Mouse (Mus musculus) heart, adult 2 months (tissue): Measurements from ENCODE around the gene Eri2. TPM values are rescaled to one million over a fixed set of nuclear protein-coding genes. Genes with fewer than 3 reads are reported as not detected.

Experiments
- DNase-seq, 2 experiments: peaks; one replicate each; pipeline ENCODE4 v3.0.0; 2021
- H3K27ac ChIP-seq: fragments of 200-600 bp; 2 replicates; pipeline ENCODE4 v1.8.1; 2022
- H3K27me3 ChIP-seq: fragments of 200-500 bp; 2 replicates; pipeline ENCODE4 v1.6.1; 2012; ENCODE audit warnings: mild to moderate bottlenecking, low read length, inconsistent platforms, mixed read lengths; ENCODE audit not compliant: control insufficient read depth, insufficient read depth
- H3K36me3 ChIP-seq: fragments of 200-500 bp; 2 replicates; pipeline ENCODE4 v1.6.1; 2012; ENCODE audit warnings: low read length, inconsistent platforms; ENCODE audit not compliant: control insufficient read depth, insufficient read depth
- H3K4me1 ChIP-seq: fragments of 200-500 bp; 2 replicates; pipeline ENCODE4 v1.6.1; 2011; ENCODE audit warnings: low read length; ENCODE audit not compliant: control insufficient read depth, insufficient read depth
- H3K4me3 ChIP-seq: fragments of 200-600 bp; 2 replicates; pipeline ENCODE4 v1.8.1; 2022
- H3K79me2 ChIP-seq: fragments of 200-500 bp; replicated peaks from 2 replicates; pipeline ENCODE4 v1.6.1; 2012; ENCODE audit warnings: mild to moderate bottlenecking, inconsistent platforms, low read length, moderate library complexity, mixed read lengths; ENCODE audit not compliant: control insufficient read depth, insufficient read depth
- H3K9ac ChIP-seq: fragments of 200-500 bp; 2 replicates; pipeline ENCODE4 v1.6.1; 2012; ENCODE audit warnings: low read depth, mild to moderate bottlenecking, control low read depth, inconsistent platforms, low read length, mixed read lengths
- CTCF ChIP-seq: fragments of 200-600 bp; IDR thresholded peaks from 2 replicates; pipeline ENCODE4 v1.8.1; 2022; ENCODE audit warnings: antibody characterized with exemption, mild to moderate bottlenecking, moderate library complexity
- EP300 ChIP-seq: fragments of 200-500 bp; IDR thresholded peaks from 2 replicates; pipeline ENCODE4 v1.6.1; 2011; ENCODE audit warnings: low read depth, low read length, control low read depth; ENCODE audit not compliant: insufficient read depth
- POLR2A ChIP-seq: fragments of 200-500 bp; IDR thresholded peaks from 2 replicates; pipeline ENCODE4 v1.6.1; 2011; ENCODE audit warnings: mild to moderate bottlenecking, low read depth, low read length, control low read depth; ENCODE audit not compliant: insufficient read depth
- WGBS: fragments of 180-500 bp; shearing (Covaris S2); methylation state at CpG from one replicate; pipeline ENCODE4 v1.1.7; 2018; 5-methylcytosine and 5-hydroxymethylcytosine counted together
- intact Hi-C: fragments of 180-260 bp; cut with DNase I; formaldehyde crosslinking; loops from one replicate; pipeline ENCODE4 v1.15.1; 2025
- long read RNA-seq: library from polyadenylated mRNA; stranded (forward); transcript quantifications from one replicate; pipeline ENCODE4 v2.0.0, GENCODE M21; 2021
- polyA plus RNA-seq: library from polyadenylated mRNA; depleted of rRNA; stranded (reverse); fragments of >200 nt; gene quantifications from 2 replicates; pipeline ENCODE4 v1.2.3, GENCODE M21; 2012; rRNA removed
- total RNA-seq, 2 experiments: library from RNA; stranded (reverse); gene quantifications; 2 replicates each; pipeline ENCODE4 v1.2.3; 2021

Eri2 gene
- total RNA-seq (1 to 10 TPM; 1.7 TPM), polyA plus RNA-seq (0.92 and 1.4 TPM in 2 replicates)
- long read RNA-seq, partial matches to known transcripts = 0 of 2 reads
- long read RNA-seq, other reads (novel, unspliced or antisense) = 1 of 2 reads

DNA sequence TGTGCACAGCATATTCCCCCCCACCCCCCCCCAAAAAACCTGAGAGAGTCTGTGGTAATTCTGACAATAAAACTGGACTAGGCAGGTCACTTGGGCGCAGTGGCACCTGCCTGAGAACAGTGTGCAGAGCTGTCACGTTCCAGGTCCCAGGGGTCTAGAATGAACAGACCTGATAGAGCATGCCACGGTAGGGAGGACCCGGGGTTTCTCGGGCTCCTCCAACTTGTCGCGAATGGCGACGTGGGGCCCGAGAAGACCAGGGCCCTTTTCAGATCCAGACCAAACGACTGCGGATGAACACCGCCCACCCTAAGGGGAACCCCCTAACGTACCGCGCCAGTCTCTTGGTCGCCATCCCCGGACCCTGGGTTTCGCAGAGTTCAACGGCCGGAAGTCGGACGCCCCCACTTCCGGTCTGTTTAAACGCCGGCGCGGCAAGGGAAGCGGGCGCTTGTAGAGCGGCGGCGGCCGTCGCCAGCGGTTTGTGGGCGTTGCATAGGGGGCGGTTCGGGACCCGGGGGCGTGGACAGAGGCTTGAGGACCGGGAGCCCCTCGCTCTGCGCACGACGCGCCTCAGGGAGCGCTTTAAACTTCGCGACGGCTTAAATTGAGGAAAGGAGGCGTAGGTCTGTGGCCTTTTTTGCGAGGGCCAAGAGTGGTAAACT lies at the start of gene Eri2, which contains the start of gene Rexo5:
Gene Eri2 (minus strand): TSS at position 473 of the 665 bp plus-strand sequence.
Gene Rexo5 (plus strand): TSS at position 421 of the 665 bp plus-strand sequence.
- peak within 1 kb of the TSS; percentile 67 for H3K4me3 ChIP-seq

GRCm38 (mm10) chr7:119841820-119842449 lies 48.1 kb upstream of the Eri2 start:
- intact Hi-C loops = loop anchor here (10.0 kb wide), 1 partner anchor 483 kb away; the partner anchor contains the start of gene Abca15
- Histone ChIP-seq H3K9ac (no peak overlapping the region), H3K4me1 (no peaks in the 10 kb centered on the region), H3K27ac (no peak overlapping the region), H3K79me2 (no peaks in the 10 kb centered on the region), H3K4me3 (no peak overlapping the region), H3K36me3 (no peaks in the 10 kb centered on the region), H3K27me3 (no peaks in the 10 kb centered on the region)
- 92% methylated on average over 4 of the region's 4 CpGs for WGBS
- DNase-seq = no peak
- TF ChIP-seq EP300 = no peak

More for the DNA sequence above, at the start of gene Eri2, which contains the start of gene Rexo5:
- H3K9ac ChIP-seq = peak within 1 kb of the TSS; percentile 81
- WGBS = under 1% methylated on average over 53 of the region's 53 CpGs
- peak; percentile 88 for DNase-seq
- no peaks in the 10 kb centered on the region for H3K4me1 ChIP-seq
- H3K79me2 ChIP-seq = no peaks in the 10 kb centered on the region
- TF ChIP-seq EP300 (no peak), CTCF (no peak), POLR2A (no peak)
- H3K27ac ChIP-seq = peak within 1 kb of the TSS; percentile 57
- H3K27me3 ChIP-seq = no peaks in the 10 kb centered on the region
- intact Hi-C loops = loop anchor here (5.0 kb wide), 1 partner anchor 71 kb away; the partner anchor contains the start of gene Thumpd1
- no peaks in the 10 kb centered on the region for H3K36me3 ChIP-seq

DNA sequence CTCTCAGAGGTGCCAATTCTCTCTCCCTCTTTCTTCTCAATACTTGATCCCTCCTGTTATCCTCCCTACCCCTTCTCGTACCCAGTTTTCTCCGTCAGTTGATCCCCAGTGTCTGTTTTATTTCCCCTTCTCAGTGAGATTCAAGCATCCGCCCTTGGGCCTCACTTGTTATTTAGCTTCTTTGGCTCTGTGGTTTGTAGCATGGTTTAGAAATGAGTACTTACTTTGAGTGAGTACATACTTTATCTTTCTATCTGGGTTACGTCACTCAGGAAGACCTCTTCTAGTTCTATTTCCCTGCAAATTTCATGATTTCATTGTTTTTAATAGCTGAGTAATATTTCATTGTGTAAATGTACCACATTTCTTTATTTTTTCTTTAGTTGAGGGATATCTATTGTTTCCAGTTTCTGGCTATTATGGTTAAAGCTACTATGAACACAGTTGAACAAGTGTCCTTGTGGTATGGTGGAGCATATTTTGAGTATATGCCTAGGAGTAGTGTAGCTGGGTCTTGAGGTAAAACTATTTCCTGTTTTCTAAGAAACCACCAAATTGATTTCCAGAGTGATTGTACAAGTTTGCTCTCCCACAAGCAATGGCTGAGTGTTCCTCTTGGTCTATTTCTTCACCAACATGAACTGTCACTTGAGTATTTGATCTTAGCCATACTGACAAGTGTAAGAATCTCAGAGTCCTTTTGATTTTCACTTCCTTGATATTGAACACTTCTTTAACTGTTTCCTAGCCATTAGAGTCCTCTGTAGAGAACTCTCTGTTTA lies 42.3 kb upstream of the Eri2 start:
- Histone ChIP-seq H3K4me1 (no peaks in the 10 kb centered on the region), H3K4me3 (no peak overlapping the region), H3K36me3 (no peaks in the 10 kb centered on the region), H3K27ac (no peak overlapping the region), H3K79me2 (no peaks in the 10 kb centered on the region), H3K27me3 (no peaks in the 10 kb centered on the region), H3K9ac (no peak overlapping the region)
- TF ChIP-seq EP300 (no peak), CTCF (no peak), POLR2A (no peak)
- no peak for DNase-seq
- intact Hi-C loops = no loop called here
- WGBS = 91% methylated on average over 4 of the region's 4 CpGs

- H3K4me3 ChIP-seq = no peak overlapping the region
- WGBS = 100% methylated on average over 1 of the region's 1 CpGs
- intact Hi-C loops = no loop called here
These were observed 41.5 kb upstream of the Eri2 start for GRCm38 (mm10) chr7:119835371-119835770.

GRCm38 (mm10) chr7:119808723-119809122 lies 14.9 kb upstream of the Eri2 start:
- intact Hi-C loops = no loop called here
- WGBS = 93% methylated on average over 3 of the region's 3 CpGs
- TF ChIP-seq POLR2A (no peak), EP300 (no peak), CTCF (no peak)
- no peaks in the 10 kb centered on the region for H3K27me3 ChIP-seq
- H3K36me3 ChIP-seq = no peaks in the 10 kb centered on the region
- H3K9ac ChIP-seq = no peak overlapping the region
- H3K4me1 ChIP-seq = no peaks in the 10 kb centered on the region
- DNase-seq = no peak
- no peak overlapping the region for H3K27ac ChIP-seq
- H3K79me2 ChIP-seq = no peaks in the 10 kb centered on the region
- H3K4me3 ChIP-seq = no peak overlapping the region

More at GRCm38 (mm10) chr7:119835371-119835770, 41.5 kb upstream of the Eri2 start:
- Histone ChIP-seq H3K36me3 (no peaks in the 10 kb centered on the region), H3K4me1 (no peaks in the 10 kb centered on the region), H3K9ac (no peak overlapping the region), H3K79me2 (no peaks in the 10 kb centered on the region), H3K27me3 (no peaks in the 10 kb centered on the region), H3K27ac (no peak overlapping the region)
- no peak for TF ChIP-seq EP300
- TF ChIP-seq CTCF = no peak
- TF ChIP-seq POLR2A = no peak
- no peak for DNase-seq

DNA sequence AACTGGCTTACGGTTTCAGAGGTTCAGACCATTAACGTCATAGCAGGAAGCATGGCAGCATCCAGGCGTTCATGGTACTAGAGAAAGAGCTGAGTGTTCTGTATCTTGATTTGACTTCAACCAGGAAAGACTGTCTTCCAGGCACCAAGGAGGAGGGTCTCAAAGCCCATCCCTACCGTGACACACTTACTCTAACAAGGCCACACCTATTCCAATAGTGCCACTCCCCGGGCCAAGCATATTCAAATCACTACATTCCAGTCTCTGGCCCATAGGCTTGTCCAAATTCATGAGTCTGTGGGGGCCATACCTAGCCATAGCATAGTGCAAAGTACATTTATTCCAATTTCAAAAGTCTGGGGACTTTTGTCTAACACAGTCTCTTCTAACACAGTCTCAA lies 13.5 kb upstream of the Eri2 start:
- Histone ChIP-seq H3K36me3 (no peaks in the 10 kb centered on the region), H3K27ac (no peak overlapping the region), H3K4me3 (no peak overlapping the region), H3K27me3 (no peaks in the 10 kb centered on the region), H3K4me1 (no peaks in the 10 kb centered on the region), H3K79me2 (no peaks in the 10 kb centered on the region), H3K9ac (no peak overlapping the region)
- DNase-seq = no peak
- intact Hi-C loops = no loop called here
- 93% methylated on average over 5 of the region's 5 CpGs for whole genome bisulfite sequencing
- no peak for TF ChIP-seq POLR2A
- no peak for TF ChIP-seq CTCF
- TF ChIP-seq EP300 = no peak
